Mouse (Mus musculus): ENCODE results near the gene Mcee. TPM values are rescaled to one million over a fixed set of nuclear protein-coding genes. Genes with fewer than 3 reads are reported as not detected.

Gene Mcee
- polyA plus RNA-seq, 1 experiment from 2014 or later: 44.9 TPM

DNA sequence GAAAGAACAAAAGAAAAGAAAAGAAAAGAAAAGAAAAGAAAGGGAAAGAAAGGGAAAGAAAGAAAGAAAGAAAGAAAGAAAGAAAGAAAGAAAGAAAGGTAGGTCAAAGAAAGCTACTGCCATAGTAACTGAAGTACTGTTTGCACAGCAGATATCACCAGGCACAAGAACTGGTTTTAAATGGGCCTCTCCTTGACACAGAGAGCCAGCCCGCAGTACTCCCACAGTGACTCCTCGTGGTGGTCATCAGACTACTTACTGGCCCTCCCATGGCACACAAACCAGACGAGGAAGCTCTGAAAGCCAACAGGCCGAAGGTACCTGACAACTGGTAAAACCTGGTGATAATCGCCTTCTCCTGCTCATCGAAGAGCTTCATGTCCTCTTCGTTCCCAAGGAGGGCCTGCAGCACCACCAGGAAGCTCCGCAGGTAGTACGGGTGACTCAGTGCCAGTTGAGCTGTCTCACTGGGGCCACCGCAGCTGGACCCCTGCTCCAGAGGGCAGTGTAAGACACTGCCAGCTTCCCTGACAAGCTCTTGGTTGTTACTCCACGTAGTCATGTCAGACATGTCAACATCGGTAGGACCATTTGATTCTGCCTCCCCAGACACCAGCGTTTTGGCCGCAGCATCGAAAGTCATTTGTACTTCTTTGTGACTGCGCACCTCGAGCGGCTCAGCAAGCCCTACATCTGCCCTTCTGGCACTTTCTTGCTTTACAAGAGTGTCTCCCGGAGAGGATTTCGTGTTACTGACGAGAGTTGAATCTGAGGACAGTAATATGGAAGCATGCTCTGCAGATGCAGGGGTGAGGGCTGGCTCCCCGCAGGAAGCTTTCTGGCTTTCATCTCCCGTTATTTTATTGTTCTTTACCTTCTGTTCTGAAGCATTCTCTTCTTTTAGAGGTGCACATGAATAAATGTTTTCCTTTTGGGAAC is 20.2 kb upstream of the Mcee start:
- 90% methylated on average over 23 of the region's 23 CpGs for WGBS
- Histone ChIP-seq H3K27ac (no peak overlapping the region), H3K4me1 (peaks cover 10% of the 10 kb centered on the region), H3K36me3 (ENCODE audit: poor library complexity, severe bottlenecking) (peaks cover 43% of the 10 kb centered on the region), H3K9ac (no peak overlapping the region), H3K27me3 (no peaks in the 10 kb centered on the region), H3K4me2 (no peak overlapping the region), H3K9me3 (replicated peaks) (no peaks in the 10 kb centered on the region), H3K4me3 (no peak overlapping the region)
- ATAC-seq: no peak

DNA sequence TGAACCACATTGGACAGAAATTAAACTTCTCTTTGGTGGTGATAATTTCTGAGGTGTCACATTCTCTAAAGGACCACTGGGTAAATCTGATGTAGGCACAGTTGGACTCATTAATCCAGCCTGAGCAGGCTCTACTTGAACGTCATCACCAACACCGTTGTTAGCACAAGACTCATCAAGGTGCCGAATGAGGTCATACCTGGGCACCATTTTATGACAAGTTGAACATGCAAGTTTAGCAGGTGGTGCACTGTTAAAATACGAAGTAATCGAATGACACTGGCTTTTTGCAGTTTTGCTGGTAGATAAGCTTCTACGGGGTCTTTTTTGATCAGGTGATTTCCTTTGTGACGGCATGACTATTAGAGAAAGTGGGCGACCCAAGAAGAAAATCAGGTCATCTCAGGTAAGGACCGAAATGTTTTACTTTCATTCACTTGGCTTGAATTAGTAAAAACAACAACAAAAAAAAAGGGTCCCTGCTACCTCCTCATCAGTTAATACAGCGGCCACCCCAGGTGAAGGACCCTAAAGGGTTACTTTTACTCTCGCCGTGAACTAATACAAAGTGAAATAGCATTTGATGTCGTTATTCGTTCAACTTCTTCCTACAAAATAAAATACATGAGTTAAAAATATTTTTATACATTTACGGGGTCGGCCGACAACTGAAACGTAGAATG is 19.1 kb upstream of the Mcee start:
- Histone ChIP-seq H3K9ac (peak overlapping the region; percentile 83), H3K4me3 (peak overlapping the region; percentile 67), H3K27me3 (no peaks in the 10 kb centered on the region), H3K27ac (peak overlapping the region; percentile 92), H3K4me1 (peaks cover 10% of the 10 kb centered on the region), H3K9me3 (replicated peaks) (no peaks in the 10 kb centered on the region), H3K4me2 (peak overlapping the region; percentile 69), H3K36me3 (ENCODE audit: poor library complexity, severe bottlenecking) (peaks cover 48% of the 10 kb centered on the region)
- peak; percentile 37 for ATAC-seq
- WGBS: 12% methylated on average over 18 of the region's 18 CpGs

- peak within 1 kb of the TSS; percentile 69 for H3K4me2 ChIP-seq
- no peaks in the 10 kb centered on the region for H3K27me3 ChIP-seq
- peaks cover 48% of the 10 kb centered on the region for H3K36me3 ChIP-seq (ENCODE audit: poor library complexity, severe bottlenecking)
- H3K4me3 ChIP-seq: peak within 1 kb of the TSS; percentile 67
- H3K9ac ChIP-seq: peak within 1 kb of the TSS; percentile 83
- no peaks in the 10 kb centered on the region for H3K9me3 ChIP-seq (replicated peaks)
- ATAC-seq: peak; percentile 97
- H3K4me1 ChIP-seq: peaks cover 10% of the 10 kb centered on the region
- peak within 1 kb of the TSS; percentile 92 for H3K27ac ChIP-seq
- WGBS: 3% methylated on average over 27 of the region's 27 CpGs
These were observed 18.4 kb upstream of the Mcee start, which contains the start of gene Fan1 for GRCm38 (mm10) chr7:64373830-64374562. Gene Fan1, minus strand, starts transcription at chr7:64374095.

GRCm38 (mm10) chr7:64391479-64391878 is 928 bp upstream of the Mcee start:
- H3K9ac ChIP-seq: peak overlapping the region; percentile 76
- H3K4me3 ChIP-seq: peak overlapping the region; percentile 78
- no peak overlapping the region for H3K27ac ChIP-seq
- no peaks in the 10 kb centered on the region for H3K27me3 ChIP-seq
- no peaks in the 10 kb centered on the region for H3K9me3 ChIP-seq (replicated peaks)
- H3K4me2 ChIP-seq: peak overlapping the region; percentile 99
- peaks cover 32% of the 10 kb centered on the region for H3K36me3 ChIP-seq (ENCODE audit: poor library complexity, severe bottlenecking)
- peaks cover 19% of the 10 kb centered on the region for H3K4me1 ChIP-seq
- no peak for ATAC-seq
- WGBS: 5% methylated on average over 8 of the region's 8 CpGs

DNA sequence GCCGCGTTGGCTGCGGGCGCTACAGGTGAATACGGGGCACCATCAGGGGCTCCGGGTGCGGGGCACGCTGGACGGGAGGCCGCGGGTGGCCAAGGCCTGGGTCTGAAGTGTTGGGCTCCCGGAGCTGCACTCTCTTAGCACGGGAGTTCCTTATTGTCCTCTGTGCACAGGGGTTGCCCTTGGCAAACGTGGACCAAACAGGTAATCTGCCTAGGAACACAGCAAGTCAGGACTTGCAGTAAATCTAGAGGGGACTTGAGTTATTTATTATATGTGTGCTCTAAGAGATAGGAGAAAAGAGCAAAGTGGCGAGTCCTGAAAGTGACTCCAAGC is 378 bp downstream of the Mcee start:
- Histone ChIP-seq H3K9ac (peak overlapping the region; percentile 79), H3K9me3 (replicated peaks) (no peaks in the 10 kb centered on the region), H3K4me2 (peak overlapping the region; percentile 99), H3K36me3 (ENCODE audit: poor library complexity, severe bottlenecking) (peaks cover 20% of the 10 kb centered on the region), H3K4me3 (peak overlapping the region; percentile 78), H3K27ac (peak overlapping the region; percentile 37), H3K27me3 (no peaks in the 10 kb centered on the region), H3K4me1 (peaks cover 19% of the 10 kb centered on the region)
- ATAC-seq: no peak
- WGBS: 2% methylated on average over 15 of the region's 15 CpGs

DNA sequence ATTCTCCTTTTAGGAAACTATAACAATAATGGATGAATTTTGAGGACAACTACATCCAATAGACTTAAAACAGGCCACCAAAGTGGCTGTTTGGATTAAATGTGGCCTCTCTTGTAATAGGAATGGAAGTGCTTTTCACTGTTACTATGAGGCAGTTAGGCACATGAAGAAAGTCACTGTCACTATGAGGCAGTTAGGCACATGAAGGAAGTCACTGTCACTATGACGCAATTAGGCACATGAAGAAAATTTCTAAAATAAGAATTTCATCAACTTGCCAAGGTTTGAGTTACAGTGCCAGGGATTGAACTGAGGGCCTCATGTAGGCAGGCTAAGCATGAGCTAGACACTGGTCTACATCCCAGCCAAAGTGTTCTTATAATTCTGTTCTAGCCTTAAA is 8.3 kb downstream of the Mcee start:
- WGBS: 100% methylated on average over 1 of the region's 1 CpGs
- no peak overlapping the region for H3K27ac ChIP-seq
- no peaks in the 10 kb centered on the region for H3K36me3 ChIP-seq (ENCODE audit: poor library complexity, severe bottlenecking)
- no peak overlapping the region for H3K9ac ChIP-seq
- H3K4me3 ChIP-seq: no peak overlapping the region
- no peaks in the 10 kb centered on the region for H3K9me3 ChIP-seq (replicated peaks)
- no peaks in the 10 kb centered on the region for H3K27me3 ChIP-seq
- no peak for ATAC-seq
- no peaks in the 10 kb centered on the region for H3K4me1 ChIP-seq
- no peak overlapping the region for H3K4me2 ChIP-seq

DNA sequence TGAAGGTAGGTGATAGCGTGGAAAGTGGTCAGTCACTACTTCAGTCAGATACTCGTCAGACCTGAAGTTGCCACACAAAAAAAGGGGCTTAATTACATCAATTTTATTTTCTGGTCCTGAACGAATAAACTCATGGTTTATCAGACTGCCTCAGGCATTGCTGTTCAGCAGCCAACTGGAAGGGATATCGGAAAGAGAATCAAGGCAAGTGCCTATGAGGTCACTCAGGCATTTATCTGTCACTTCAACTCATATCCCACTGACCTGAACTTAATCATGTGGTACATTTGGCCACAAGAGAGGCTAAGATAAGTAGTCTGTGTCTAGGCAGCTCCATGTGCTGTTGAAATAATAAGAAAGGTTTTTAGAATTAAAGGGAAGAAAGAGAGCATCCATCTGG is 10.0 kb downstream of the Mcee start:
- Histone ChIP-seq H3K4me1 (no peaks in the 10 kb centered on the region), H3K27ac (no peak overlapping the region), H3K9me3 (replicated peaks) (no peaks in the 10 kb centered on the region), H3K4me2 (no peak overlapping the region), H3K9ac (no peak overlapping the region), H3K27me3 (no peaks in the 10 kb centered on the region), H3K4me3 (no peak overlapping the region), H3K36me3 (ENCODE audit: poor library complexity, severe bottlenecking) (no peaks in the 10 kb centered on the region)
- ATAC-seq: no peak
- WGBS: 94% methylated on average over 4 of the region's 4 CpGs

DNA sequence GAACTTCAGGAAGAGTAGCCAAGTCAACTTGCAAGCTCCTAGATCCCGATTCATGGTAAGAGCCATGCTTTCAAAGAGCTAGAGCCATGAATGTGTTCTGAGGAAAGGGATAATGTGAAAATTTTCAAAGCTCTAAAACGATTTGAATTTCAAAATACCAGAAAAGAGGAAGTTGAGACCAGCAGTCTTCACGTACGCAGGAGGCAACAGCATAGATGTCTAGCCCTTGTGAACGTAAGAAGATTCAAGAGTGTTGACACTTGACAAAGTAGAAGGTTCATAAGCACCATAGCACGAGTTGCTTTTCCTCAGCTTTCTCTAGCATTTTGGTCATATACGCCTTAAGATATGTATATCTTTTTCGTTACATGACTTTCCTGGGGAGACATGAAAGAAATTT is 11.6 kb downstream of the Mcee start:
- no peak for ATAC-seq
- no peaks in the 10 kb centered on the region for H3K9me3 ChIP-seq (replicated peaks)
- H3K27me3 ChIP-seq: no peaks in the 10 kb centered on the region
- H3K4me3 ChIP-seq: no peak overlapping the region
- 93% methylated on average over 8 of the region's 8 CpGs for WGBS
- H3K4me2 ChIP-seq: no peak overlapping the region
- no peaks in the 10 kb centered on the region for H3K4me1 ChIP-seq
- no peak overlapping the region for H3K9ac ChIP-seq
- H3K27ac ChIP-seq: no peak overlapping the region
- no peaks in the 10 kb centered on the region for H3K36me3 ChIP-seq (ENCODE audit: poor library complexity, severe bottlenecking)

DNA sequence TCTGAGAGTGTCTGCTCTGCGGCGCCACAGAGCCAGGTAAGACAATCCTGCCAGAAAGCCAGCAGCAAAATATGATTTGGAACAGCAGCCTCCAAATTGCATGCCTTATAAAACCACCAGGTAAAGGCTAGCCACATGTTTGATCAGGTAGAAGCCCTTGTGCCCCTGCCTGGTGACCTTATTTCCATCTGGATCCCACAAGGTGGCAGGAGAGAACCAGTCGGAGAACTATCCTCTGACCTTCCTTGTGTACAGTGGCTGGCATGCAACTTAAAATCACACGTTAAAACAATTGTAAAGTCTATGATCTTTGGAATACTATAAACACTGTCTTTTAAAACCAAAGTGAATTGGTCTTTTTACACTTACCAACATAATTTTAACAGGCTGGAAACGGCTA is 32.5 kb downstream of the Mcee start:
- ATAC-seq: no peak
- WGBS: 66% methylated on average over 5 of the region's 5 CpGs
- no peak overlapping the region for H3K4me2 ChIP-seq
- no peak overlapping the region for H3K4me3 ChIP-seq
- H3K27ac ChIP-seq: no peak overlapping the region
- H3K36me3 ChIP-seq (ENCODE audit: poor library complexity, severe bottlenecking): no peaks in the 10 kb centered on the region
- H3K4me1 ChIP-seq: no peaks in the 10 kb centered on the region
- H3K9ac ChIP-seq: no peak overlapping the region
- H3K9me3 ChIP-seq (replicated peaks): no peaks in the 10 kb centered on the region
- no peaks in the 10 kb centered on the region for H3K27me3 ChIP-seq

- Histone ChIP-seq H3K36me3 (ENCODE audit: poor library complexity, severe bottlenecking) (no peaks in the 10 kb centered on the region), H3K9ac (no peak overlapping the region), H3K27me3 (no peaks in the 10 kb centered on the region), H3K4me3 (no peak overlapping the region), H3K4me2 (no peak overlapping the region), H3K9me3 (replicated peaks) (no peaks in the 10 kb centered on the region), H3K4me1 (no peaks in the 10 kb centered on the region), H3K27ac (no peak overlapping the region)
- 62% methylated on average over 5 of the region's 5 CpGs for WGBS
- no peak for ATAC-seq
These were observed 47.5 kb downstream of the Mcee start for GRCm38 (mm10) chr7:64439595-64440518.

DNA sequence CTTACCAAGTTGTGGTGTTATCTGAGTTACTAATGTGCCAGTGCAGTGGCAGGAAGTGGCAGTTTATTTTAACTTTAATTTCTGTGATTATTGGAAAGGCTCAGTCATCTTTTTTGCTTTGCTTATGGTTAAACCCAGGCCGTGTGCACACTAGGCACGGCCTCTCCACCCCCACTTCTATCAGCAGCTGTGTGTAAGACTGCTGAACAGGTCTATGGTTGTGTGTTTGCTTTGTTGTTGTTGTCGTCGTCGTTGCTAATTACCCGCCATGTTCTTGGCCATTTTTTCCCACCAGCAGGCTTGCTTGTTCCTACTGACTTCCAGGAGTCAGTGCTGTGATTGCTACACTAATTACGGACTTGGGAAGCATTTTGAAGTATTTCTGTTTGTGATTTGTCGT is 48.1 kb downstream of the Mcee start:
- Histone ChIP-seq H3K27me3 (no peaks in the 10 kb centered on the region), H3K4me2 (no peak overlapping the region), H3K9me3 (replicated peaks) (no peaks in the 10 kb centered on the region), H3K4me1 (no peaks in the 10 kb centered on the region), H3K9ac (no peak overlapping the region), H3K4me3 (no peak overlapping the region), H3K36me3 (ENCODE audit: poor library complexity, severe bottlenecking) (no peaks in the 10 kb centered on the region), H3K27ac (no peak overlapping the region)
- no peak for ATAC-seq
- WGBS: 80% methylated on average over 8 of the region's 8 CpGs

All from forebrain, embryonic 13.5 days (tissue).